Mouse (Mus musculus) splenic B cell, adult 2 months (primary cell): ENCODE measurements around the gene Cldn4.
A peak's percentile ranks its signal among the peaks of the same experiment; 100 is the strongest.
"Not testable (repeated sequence)": the region's sequence is repeated elsewhere in the genome, so short reads cannot be mapped to it uniquely, and the experiment has no call there.

ENCODE experiments used
- DNase-seq: peaks from one replicate; pipeline ENCODE4 v3.0.0-alpha.2; 2011; ENCODE audit warnings: low read depth, low spot score
- H3K27me3 ChIP-seq: 2 replicates; pipeline ENCODE4 v1.6.1; 2012; ENCODE audit warnings: mild to moderate bottlenecking, low read length, moderate library complexity, mixed read lengths; ENCODE audit not compliant: control insufficient read depth, poor library complexity, insufficient read depth, severe bottlenecking
- H3K36me3 ChIP-seq: 2 replicates; pipeline ENCODE4 v1.6.1; 2012; ENCODE audit warnings: mild to moderate bottlenecking, low read length, moderate library complexity, mixed read lengths; ENCODE audit not compliant: control insufficient read depth, poor library complexity, insufficient read depth, severe bottlenecking

Gene Cldn4

GRCm38 (mm10) chr5:134973081-134973480, 26.3 kb upstream of the Cldn4 start:
- Histone ChIP-seq H3K27me3 (no peaks in the 10 kb centered on the region), H3K36me3 (no peaks in the 10 kb centered on the region)
- no peak for DNase-seq

- DNase-seq: no peak
- Histone ChIP-seq H3K27me3 (no peaks in the 10 kb centered on the region), H3K36me3 (no peaks in the 10 kb centered on the region)
These were observed 23.9 kb upstream of the Cldn4 start for GRCm38 (mm10) chr5:134970671-134971070.

GRCm38 (mm10) chr5:134967164-134967944, 20.6 kb upstream of the Cldn4 start:
- DNase-seq: no peak
- Histone ChIP-seq H3K27me3 (no peaks in the 10 kb centered on the region), H3K36me3 (no peaks in the 10 kb centered on the region)

- H3K36me3 ChIP-seq: no peaks in the 10 kb centered on the region
- DNase-seq: peak; percentile 85
- H3K27me3 ChIP-seq: no peaks in the 10 kb centered on the region
These were observed 19.4 kb upstream of the Cldn4 start for GRCm38 (mm10) chr5:134965852-134966821.

GRCm38 (mm10) chr5:134965473-134965851, 18.7 kb upstream of the Cldn4 start:
- H3K27me3 ChIP-seq: no peaks in the 10 kb centered on the region
- peak; percentile 77 for DNase-seq
- H3K36me3 ChIP-seq: no peaks in the 10 kb centered on the region

GRCm38 (mm10) chr5:134964655-134965054, 17.9 kb upstream of the Cldn4 start:
- DNase-seq, H3K27me3 ChIP-seq, H3K36me3 ChIP-seq: not testable (repeated sequence)

GRCm38 (mm10) chr5:134963546-134963945, 16.8 kb upstream of the Cldn4 start:
- no peaks in the 10 kb centered on the region for H3K36me3 ChIP-seq
- no peaks in the 10 kb centered on the region for H3K27me3 ChIP-seq
- DNase-seq: no peak

- no peak for DNase-seq
- Histone ChIP-seq H3K36me3 (no peaks in the 10 kb centered on the region), H3K27me3 (no peaks in the 10 kb centered on the region)
These were observed 14.8 kb upstream of the Cldn4 start for GRCm38 (mm10) chr5:134961519-134961918.

- Histone ChIP-seq H3K36me3 (no peaks in the 10 kb centered on the region), H3K27me3 (no peaks in the 10 kb centered on the region)
- no peak for DNase-seq
These were observed 13.7 kb upstream of the Cldn4 start for GRCm38 (mm10) chr5:134960430-134960829.

GRCm38 (mm10) chr5:134959114-134959513, 12.4 kb upstream of the Cldn4 start:
- Histone ChIP-seq H3K27me3 (no peaks in the 10 kb centered on the region), H3K36me3 (no peaks in the 10 kb centered on the region)
- no peak for DNase-seq

- Histone ChIP-seq H3K27me3 (no peaks in the 10 kb centered on the region), H3K36me3 (no peaks in the 10 kb centered on the region)
- DNase-seq: no peak
These were observed 8.8 kb upstream of the Cldn4 start for GRCm38 (mm10) chr5:134955491-134955890.

GRCm38 (mm10) chr5:134951053-134951884, 4.5 kb upstream of the Cldn4 start:
- Histone ChIP-seq H3K36me3 (no peaks in the 10 kb centered on the region), H3K27me3 (no peaks in the 10 kb centered on the region)
- no peak for DNase-seq

- no peak for DNase-seq
These were observed 1.3 kb upstream of the Cldn4 start for GRCm38 (mm10) chr5:134948085-134948439.

GRCm38 (mm10) chr5:134947420-134948084, 818 bp upstream of the Cldn4 start:
- no peaks in the 10 kb centered on the region for H3K36me3 ChIP-seq

More at GRCm38 (mm10) chr5:134948085-134948439, 1.3 kb upstream of the Cldn4 start:
- H3K27me3 ChIP-seq: no peaks in the 10 kb centered on the region
- H3K36me3 ChIP-seq: no peaks in the 10 kb centered on the region

More at GRCm38 (mm10) chr5:134947420-134948084, 818 bp upstream of the Cldn4 start:
- DNase-seq: no peak
- no peaks in the 10 kb centered on the region for H3K27me3 ChIP-seq
